ENCODE assay signal across 8 mouse cellular contexts in the genomic region with DNA sequence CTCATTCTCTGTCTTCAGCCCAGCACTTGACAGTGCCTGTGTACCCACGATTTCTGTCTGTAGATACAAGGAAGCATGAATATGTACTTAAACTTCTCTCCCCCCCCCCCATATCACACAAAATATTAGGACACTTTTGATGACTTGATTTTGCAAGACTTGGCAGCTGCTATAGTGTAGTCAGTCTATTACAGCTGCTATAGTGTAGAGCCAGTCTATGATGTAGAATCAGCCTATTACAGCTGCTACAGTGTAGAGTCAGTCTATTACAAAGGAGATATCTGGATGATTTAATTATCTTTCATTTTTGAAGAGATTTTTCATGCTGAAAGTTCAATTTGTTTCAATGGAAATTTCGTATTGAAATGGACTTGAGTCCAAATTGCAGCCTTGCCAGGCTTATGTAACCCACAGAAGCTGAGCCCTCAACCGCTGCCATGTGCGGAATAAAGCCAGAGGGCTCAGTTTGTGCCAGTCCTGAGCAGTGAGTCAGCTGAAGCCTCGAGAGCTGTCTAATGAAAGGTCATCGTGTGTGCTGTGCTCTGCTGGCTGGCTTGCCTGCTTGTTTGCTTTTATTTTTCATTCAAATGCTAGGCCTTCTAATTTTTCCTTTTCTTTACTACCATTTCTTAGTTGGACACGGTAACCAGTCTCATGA. TPM values are rescaled to one million over a fixed set of nuclear protein-coding genes. Genes with fewer than 3 reads are reported as not detected.
DNase-seq lines count a peak whose midpoint lies in the region; TF ChIP-seq lines count a peak whose summit lies in the region.
"Had no signal": no experiment of that assay in that cellular context is flagged by ENCODE, and none has a peak within 500 bp of the region (broad histone marks: within the 10 kb centered on the region; RNA-seq: fewer than 3 reads in every experiment).

No protein-coding gene starts in this region.

- peak; percentile 72 for DNase-seq in right cerebral cortex, adult 18-20 months
- no peak for DNase-seq in right cerebral cortex, postnatal 4 days
- DNase-seq in cerebellum, adult 18-20 months = peak; percentile 74 to 83
- DNase-seq in heart, postnatal 10 days = peak; percentile 77 to 78
- peak; percentile 13 for DNase-seq in lung, adult 2 months
- no peak for DNase-seq in thymus, postnatal 4 days
- DNase-seq in embryo, embryonic 10 days (ENCODE audit: low spot score) = no peak

- WGBS in lung, adult 2 months = 60% methylated on average over 7 of the region's 7 CpGs

- TF ChIP-seq POLR2A in lung, adult 2 months (IDR thresholded peaks at IDR 0.05; ENCODE audit: borderline replicate concordance, extremely low read depth, low read depth, low read length) = no peak

- no peak overlapping the region for H3K4me3 ChIP-seq in lung, adult 2 months (replicated peaks; ENCODE audit: extremely low read depth, low read depth, low read length)

- intact Hi-C loops in heart, postnatal 10 days (cut with DNase I) = no loop called here

- no peak for TF ChIP-seq CTCF in lung, adult 2 months (IDR thresholded peaks at IDR 0.05; ENCODE audit: insufficient read depth, low read length)

- H3K4me1 ChIP-seq in lung, adult 2 months (ENCODE audit: control insufficient read depth, insufficient read depth, low read length) = no peaks in the 10 kb centered on the region

RNA-seq across cellular contexts. Expression of a gene that starts 36.2 kb away (rescaled TPM):
- 1 to 10 TPM; 8.0 TPM for total RNA-seq in heart, postnatal 10 days (2021)
- polyA plus RNA-seq in lung, adult 2 months (2012; rRNA removed) = 7.6 and 13.2 TPM in 2 replicates

RNA-seq across cellular contexts. Expression of a gene that starts 41.2 kb away (rescaled TPM):
- 10 to 100 TPM; 21.5 to 24.6 TPM for total RNA-seq in heart, postnatal 10 days (2021)
- 6.1 and 8.2 TPM in 2 replicates for polyA plus RNA-seq in lung, adult 2 months (2012; rRNA removed)

RNA-seq across cellular contexts. Expression of a gene that starts 44.5 kb away (rescaled TPM):
- total RNA-seq in heart, postnatal 10 days (2021) = not detected
- polyA plus RNA-seq in lung, adult 2 months (2012; rRNA removed) = 1.5 and 1.9 TPM in 2 replicates
- total RNA-seq: hematopoietic stem cell, adult 5-6 weeks had no signal

RNA-seq across cellular contexts. Expression of a gene that starts 59.1 kb away (rescaled TPM):
- total RNA-seq in heart, postnatal 10 days (2021) = 10 to 100 TPM; 21.4 to 26.2 TPM
- 25.5 and 28.3 TPM in 2 replicates for polyA plus RNA-seq in lung, adult 2 months (2012; rRNA removed)

Comparison
In these comparisons a context has a peak if more than half of its experiments do, and no peak if none do; other contexts are left out.
1. DNase-seq: peak in right cerebral cortex, adult 18-20 months (single experiment), cerebellum, adult 18-20 months (2 of 2), heart, postnatal 10 days (2 of 2) and lung, adult 2 months (single experiment); none in right cerebral cortex, postnatal 4 days (single experiment), thymus, postnatal 4 days (single experiment) and embryo, embryonic 10 days (single experiment).